Mouse (Mus musculus) layer of hippocampus, adult 9-10 months (tissue): ENCODE data around the gene Sycp2l.

ENCODE experiments used
- DNase-seq: peaks from one replicate; pipeline ENCODE4 v3.0.0; 2022; ENCODE audit warnings: low spot score

The Sycp2l gene

DNA sequence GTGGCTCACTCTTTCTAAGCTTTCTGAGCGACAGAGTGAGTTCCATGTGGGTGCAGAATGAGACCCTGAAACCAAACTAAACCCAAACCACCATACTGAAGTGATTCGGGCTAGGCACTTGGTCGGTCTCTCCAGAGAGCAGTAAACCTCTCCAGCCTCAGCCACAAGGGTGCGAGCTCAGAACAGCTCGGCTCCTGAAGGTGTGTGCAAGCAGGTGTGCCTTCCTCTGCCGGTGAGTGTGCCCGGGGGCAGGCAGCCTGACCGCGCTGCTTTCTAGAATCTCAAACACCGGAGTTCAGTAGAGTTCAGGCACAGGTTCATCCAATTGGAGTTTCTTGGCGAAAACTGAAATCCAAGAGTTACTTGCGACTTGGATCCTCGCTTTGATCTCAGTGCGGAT is at the start of gene Sycp2l:
TSS of gene Sycp2l (plus strand) at position 368 of the 400 bp plus-strand sequence.
- DNase-seq, result no peak

DNA sequence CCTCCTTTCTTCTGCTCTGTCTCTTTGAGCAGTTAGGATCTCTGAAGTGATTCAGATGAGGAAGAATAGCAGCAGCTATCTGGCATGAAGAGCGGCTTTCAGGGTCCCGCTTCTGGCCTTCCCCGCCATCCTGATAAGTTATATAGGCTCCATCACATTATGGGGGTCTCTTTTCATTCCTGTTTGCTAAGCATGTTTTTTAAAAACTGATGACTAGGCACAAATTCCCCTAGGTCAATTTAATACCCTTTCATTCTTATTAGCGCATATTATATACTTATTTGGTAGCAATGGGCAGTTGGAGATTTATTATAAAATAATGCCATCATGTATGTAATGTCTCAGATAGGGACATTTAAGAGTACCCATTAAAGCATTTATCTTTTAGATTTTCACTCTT is 46.5 kb upstream of the Sycp2l start:
- DNase-seq, result no peak

DNA sequence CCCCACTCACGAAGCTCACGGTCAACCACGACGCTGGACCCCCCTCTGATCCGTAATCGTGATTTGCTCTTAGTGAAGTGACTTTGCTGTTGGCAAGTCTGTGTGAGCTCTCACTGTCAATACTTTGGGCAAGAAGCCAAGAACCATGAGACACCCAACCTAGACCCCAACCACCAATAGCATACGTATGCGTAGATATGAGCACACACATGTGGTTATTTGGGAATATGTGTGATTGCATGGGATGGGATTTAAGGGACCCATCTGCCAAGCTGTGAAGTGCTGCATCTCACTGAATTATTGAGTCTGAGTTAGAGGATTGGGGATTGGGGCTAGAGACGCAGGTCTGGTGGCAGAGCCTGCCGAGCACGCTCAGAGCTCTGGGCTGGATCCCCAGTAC is 42.5 kb upstream of the Sycp2l start:
- no peak for DNase-seq

DNA sequence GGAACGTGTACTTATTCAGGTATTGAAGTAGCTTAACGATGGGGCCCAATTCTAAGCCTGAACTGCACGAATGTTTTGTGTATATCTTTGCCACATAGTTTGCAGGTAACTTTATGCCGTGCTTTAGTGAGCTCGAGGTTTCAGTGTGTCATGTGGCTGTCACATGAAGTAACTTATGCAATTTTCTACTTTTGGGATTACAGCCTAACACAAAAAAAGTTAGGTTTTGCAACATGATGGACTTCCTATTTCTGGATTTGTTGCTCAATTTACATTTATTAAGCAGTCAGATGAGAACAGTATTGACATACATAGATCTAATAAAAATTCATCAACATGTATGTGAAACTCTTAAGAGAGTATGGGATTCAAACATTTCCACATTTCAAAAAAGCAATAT is 40.3 kb upstream of the Sycp2l start:
- no peak for DNase-seq

- no peak for DNase-seq
Observed at GRCm38 (mm10) chr13:41077921-41078320, 36.2 kb upstream of the Sycp2l start.

- no peak for DNase-seq
Observed at GRCm38 (mm10) chr13:41078690-41079420, 35.3 kb upstream of the Sycp2l start.

- no peak for DNase-seq
Observed at GRCm38 (mm10) chr13:41079421-41079780, 34.7 kb upstream of the Sycp2l start, which contains the start of gene Mak. Gene Mak (minus strand): TSS chr13:41079706.

- DNase-seq, result no peak
Observed at GRCm38 (mm10) chr13:41079859-41080258, 34.2 kb upstream of the Sycp2l start.

GRCm38 (mm10) chr13:41080700-41081099 is 33.4 kb upstream of the Sycp2l start:
- DNase-seq, result no peak

GRCm38 (mm10) chr13:41084521-41084920 is 29.6 kb upstream of the Sycp2l start:
- DNase-seq, result no peak

- DNase-seq, result no peak
Observed at GRCm38 (mm10) chr13:41085140-41085539, 29.0 kb upstream of the Sycp2l start.

- no peak for DNase-seq
Observed at GRCm38 (mm10) chr13:41088746-41089145, 25.4 kb upstream of the Sycp2l start.

DNA sequence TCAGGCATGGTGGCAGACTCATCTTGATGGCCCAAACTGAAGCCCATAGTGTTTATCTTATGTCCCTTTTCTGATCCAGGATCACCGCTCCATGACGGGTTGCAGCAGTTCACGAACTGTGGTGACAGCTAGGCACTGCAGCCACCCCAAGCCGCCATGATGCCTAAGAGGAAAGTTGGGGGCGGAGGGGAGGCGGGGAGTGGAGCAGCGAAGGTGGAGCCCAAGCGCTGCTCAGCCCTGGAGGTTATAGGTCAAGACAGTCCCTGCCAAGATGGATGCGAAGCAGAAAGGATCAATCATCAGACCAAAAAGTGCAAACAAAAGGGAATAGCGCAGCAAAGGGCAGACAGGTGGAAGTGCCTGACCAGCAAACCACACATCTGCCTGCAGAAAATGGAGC is 22.8 kb upstream of the Sycp2l start:
- no peak for DNase-seq

DNA sequence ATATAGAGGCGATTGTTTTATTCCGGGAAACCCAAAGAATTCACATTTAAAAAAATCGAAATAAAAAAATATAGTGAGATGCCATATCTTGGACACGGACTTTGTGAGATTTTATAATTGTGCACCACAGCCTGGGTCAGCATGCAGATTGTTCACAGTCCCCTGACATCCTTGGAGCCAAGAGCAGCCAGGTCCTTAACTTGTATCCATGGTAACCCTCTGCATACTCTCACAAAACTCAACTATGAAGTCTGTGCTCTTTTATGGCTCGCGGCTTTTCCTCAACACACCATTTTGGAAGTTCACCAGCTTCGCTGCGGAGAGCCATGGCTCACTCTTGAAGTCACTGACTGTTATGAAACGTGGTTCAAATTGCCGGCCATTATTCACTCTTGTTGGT is 19.9 kb upstream of the Sycp2l start:
- no peak for DNase-seq

DNA sequence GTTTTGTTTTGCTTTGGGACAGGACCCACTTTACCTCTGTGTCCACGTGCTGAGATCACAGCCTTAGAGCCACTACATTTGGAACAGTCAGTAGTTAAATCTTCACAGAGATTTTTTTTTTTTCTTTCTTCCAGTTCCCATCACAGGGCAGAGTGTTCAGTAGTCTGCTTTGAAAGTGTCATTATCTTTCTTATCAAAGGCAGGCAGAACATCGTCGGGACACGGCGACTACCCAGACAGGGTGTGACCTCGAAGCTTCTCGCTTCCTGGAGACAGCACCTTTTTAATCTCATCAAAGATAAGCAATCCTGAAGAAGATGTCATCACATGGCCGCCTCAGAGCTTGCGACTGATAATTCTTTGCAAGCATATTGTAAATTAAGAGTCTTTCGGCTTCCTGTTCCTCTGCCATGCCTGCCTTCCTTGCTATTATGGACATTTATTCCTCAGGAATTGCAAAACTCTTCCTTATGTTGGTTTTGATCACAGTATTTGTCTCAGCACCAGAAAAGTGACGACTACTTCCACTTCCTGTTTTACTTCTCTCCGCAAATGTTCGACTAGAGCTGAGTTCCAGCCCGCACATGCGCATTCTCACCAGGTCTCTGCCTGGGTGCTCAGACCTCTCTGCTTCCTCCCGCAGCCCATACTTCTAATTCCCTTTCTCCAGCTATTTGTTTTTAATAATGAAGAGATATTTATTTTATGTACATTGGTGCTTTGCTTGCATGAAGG is 16.6 kb upstream of the Sycp2l start:
- DNase-seq, result no peak

- no peak for DNase-seq
Observed at GRCm38 (mm10) chr13:41098325-41098724, 15.8 kb upstream of the Sycp2l start.

- DNase-seq, result no peak
Observed at GRCm38 (mm10) chr13:41100031-41100430, 14.1 kb upstream of the Sycp2l start.

- no peak for DNase-seq
Observed at GRCm38 (mm10) chr13:41103841-41104525, 10.1 kb upstream of the Sycp2l start.

DNA sequence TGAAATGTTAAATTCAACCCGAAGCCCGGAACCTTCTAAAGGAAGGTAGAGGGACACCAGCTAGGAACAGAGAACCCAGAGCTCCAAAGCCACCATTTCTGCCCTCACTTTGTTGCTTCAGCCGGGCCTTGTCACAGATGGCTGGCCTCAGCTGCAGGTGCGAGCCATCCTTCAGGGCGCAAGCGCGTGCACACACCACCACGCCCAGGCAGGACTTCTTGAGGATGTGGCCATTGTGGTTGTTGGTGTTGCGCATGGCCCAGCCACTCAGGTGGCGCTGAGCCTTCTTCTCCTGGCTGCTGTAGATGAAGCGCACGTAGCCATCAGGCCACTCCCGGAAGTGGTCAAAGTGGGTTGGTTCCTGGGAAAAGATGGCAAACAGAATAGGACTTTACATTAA is 8.6 kb upstream of the Sycp2l start:
- DNase-seq, result no peak

DNA sequence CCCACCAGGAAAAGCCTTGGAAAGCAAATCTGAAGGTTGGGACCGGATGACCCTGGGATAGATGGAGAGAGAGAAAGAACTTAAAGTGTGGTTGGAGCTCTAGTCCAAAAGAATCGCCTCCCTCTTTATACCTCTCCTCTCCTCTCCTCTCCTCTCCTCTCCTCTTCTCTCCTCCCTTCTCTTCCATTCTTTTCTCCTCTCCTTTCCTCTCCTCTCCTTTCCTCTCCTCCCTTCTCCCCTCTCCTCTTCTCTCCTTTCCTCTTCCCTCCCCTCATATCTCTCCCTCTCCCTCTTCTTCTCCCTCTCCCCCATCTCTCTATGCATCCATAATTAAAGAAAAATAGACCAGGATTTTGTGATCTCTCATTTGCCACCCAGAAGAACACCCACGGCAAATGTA is 3.2 kb upstream of the Sycp2l start, which contains the start of gene Gcm2:
TSS of gene Gcm2 (minus strand) at position 101 of the 400 bp plus-strand sequence.
- no peak for DNase-seq

DNA sequence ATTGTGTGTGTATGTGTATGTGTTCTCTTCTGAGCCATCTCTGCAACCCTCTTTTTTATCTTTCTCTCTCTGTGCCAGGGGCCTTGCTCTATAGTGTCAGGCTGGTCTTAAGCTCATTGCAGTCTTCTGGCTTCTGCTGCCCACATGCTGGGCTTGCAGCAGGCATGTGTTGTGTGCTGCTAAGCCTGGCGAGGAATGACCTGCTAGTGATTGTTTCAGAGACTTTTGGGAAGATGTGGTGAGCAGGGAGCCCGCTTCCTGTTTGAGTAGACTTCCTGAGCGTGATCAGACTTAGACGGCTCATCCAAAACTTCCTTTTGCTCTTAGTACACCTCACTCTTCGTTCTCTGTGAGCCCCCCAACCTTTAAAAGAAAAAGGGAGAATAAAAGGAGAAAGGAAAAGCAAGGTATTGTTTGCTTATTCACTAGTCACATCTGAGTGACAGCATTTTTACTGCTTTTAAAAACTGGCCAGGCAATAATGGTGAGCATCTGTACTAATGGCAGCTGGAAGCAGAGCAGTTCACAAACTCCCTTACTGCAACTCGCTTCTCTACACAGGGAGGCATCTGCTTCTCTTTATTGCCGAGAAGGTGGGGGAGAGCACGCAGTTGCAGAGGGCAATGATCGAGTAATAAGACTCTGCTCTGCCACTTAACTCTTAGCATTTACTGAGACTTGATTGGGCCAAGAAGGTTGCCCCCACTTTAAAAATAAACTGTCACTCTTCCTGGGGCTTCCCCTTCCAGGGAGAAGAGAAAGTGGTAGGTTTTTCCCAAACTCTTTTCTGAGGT is 5.2 kb downstream of the Sycp2l start:
- DNase-seq, result no peak

GRCm38 (mm10) chr13:41123666-41124225 is 9.6 kb downstream of the Sycp2l start:
- no peak for DNase-seq
